Mouse (Mus musculus) mouse trophoblast stem cell (cell line): ENCODE measurements around the gene Dohh.

Experiments
- in situ Hi-C, 2 experiments: fragments of 300-500 bp; cut with MseI, MboI; formaldehyde crosslinking; loops; 2 replicates in 1 of 2; 3 replicates in 1 of 2; pipeline ENCODE4 v1.15.1; 2025

The Dohh gene

GRCm38 (mm10) chr10:81383802-81384604 lies at the start of gene Dohh, which contains the start of gene Gm48551:
TSS of gene Dohh (plus strand) at chr10:81384428.
TSS of gene Gm48551 (plus strand) at chr10:81384466.
- in situ Hi-C loops: no loop called here

- in situ Hi-C loops: no loop called here
These were observed 48.6 kb upstream of the Dohh start for GRCm38 (mm10) chr10:81335393-81336340.

DNA sequence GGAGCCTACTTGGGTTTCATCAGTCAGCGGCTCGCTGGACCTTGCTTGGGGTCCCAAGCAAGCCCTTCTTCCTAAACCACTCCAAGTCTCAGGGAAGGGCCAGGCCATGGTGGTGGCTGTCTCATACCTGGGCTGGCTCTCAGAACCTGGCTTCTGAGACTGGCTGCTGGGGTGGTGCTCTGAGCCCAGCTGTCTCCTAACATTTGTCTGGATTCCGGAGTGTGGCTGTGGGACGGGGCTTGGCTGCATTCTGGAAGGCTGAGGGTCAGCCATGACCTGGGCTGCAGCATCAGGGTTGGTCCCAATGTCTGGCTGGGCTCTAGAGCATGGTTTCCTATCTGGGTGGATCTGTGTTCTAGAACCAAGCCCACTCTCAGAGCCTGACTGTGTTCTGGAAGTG lies 47.7 kb upstream of the Dohh start:
- in situ Hi-C loops: no loop called here

- in situ Hi-C loops: loop anchor here (5.0 kb wide), 1 partner anchor 53 kb away; no protein-coding TSS in a partner anchor
These were observed 43.5 kb upstream of the Dohh start for GRCm38 (mm10) chr10:81340551-81341332.

- in situ Hi-C loops: loop anchor here (5.0 kb wide), 1 partner anchor 54 kb away; no protein-coding TSS in a partner anchor
These were observed 42.8 kb upstream of the Dohh start for GRCm38 (mm10) chr10:81341333-81341949.

- in situ Hi-C loops: loop anchor here (5.0 kb wide), 1 partner anchor 56 kb away; no protein-coding TSS in a partner anchor
These were observed 41.3 kb upstream of the Dohh start, which contains the start of gene Gipc3 for GRCm38 (mm10) chr10:81342686-81343505. TSS of gene Gipc3 (minus strand) at chr10:81343266.

DNA sequence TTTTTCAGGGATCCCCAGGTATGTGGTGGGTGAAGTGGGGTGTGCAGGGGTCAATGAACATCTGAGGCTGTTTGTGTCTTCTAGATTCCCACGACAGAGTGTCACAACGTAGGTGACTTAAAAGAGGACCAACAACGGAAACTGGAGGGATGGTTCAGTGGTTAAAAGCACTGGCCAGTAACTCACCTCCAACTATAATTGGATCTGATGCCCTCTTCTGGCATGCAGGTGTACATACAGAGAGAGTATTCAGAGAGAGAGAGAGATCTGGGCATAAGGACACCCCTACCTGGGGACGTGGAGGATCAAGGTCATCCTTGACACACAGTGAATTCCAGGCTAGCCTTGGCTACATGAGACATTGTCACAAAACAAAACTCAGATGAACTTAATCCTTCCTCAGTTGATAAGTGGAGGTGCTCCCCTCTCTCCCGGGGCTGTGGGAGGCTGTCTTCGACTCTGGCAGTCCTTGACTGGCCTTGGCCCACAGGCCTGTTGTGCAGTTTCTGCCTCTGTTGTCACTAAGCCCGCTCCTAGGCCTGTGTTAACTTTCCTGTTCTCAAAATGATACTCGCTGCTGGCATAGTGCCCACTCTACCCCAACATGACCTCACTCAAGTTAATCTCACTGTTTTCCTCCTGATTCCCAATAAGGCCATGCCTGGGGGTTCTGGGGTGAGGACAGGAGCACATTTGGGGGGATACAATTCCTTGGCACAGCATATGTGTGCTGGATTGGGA lies 39.6 kb upstream of the Dohh start:
- in situ Hi-C loops: loop anchor here (5.0 kb wide), 1 partner anchor 57 kb away; no protein-coding TSS in a partner anchor

DNA sequence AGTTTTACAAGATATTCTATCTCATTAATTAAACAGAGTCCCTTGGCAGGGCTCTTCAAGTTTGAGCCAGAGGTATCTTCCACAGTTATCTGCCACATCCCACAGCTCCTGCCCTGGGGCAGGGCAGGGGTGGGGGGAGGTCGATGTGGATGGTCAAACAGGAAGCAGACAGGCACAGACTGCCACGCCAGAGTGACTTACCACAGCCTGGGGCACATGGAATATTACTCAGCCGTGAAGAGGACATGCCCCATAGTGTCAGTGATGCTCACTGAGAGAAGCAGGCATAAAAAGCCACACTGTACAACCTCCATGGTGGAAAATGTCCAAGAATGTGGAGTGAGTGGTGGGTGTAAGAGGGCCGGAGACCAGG lies 39.1 kb upstream of the Dohh start:
- in situ Hi-C loops: no loop called here

DNA sequence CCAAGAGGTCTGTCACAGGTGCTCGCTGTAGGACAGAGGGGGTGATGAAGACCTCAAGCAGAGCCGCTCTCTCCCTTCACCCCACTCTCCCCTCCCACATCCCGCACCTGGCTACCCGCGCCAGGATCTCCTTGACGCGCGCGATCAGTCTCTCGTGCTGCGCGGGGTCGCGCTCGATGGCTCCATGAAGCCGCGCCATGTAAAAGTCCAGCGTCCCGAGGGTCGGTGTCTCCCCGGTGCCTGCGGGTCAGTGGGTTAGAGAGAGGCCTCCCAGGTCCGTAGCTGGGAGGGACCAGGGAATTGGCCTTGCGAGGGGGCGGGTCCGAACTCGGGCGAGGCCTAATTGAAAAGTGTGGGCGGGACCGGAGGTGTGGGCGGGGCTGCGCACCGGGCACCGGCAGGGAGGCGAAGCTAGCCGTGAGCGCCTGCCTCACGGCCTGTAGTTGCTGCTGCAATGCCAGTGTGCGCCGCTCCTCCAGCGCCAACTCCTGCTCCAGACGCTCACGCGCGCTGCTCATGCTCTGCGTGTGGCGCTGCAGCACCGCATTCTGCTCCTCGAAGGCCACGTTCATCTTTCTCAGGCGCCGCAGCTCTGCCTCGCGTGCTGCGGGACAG lies 37.7 kb upstream of the Dohh start:
- in situ Hi-C loops: no loop called here

DNA sequence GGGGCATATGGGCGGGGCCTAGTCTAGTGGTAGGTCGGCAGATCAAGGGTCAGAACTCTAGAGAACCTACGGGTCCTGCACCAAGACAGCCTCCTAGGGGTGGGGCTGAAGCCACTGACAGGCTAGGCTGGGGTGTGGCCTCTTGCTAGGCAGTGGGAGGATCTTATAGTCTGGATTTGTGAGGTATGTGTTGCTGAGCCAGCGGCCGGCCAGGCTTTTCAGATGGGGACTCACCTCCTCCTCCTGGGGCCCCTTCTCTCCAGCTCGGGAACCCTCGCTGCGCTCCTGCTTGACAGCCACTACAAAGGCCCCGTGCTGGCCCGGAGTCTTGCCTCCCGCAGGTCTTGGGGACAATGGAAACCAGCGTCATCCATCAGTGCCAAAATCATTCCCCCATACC lies 35.1 kb upstream of the Dohh start:
- in situ Hi-C loops: no loop called here

- in situ Hi-C loops: no loop called here
These were observed 34.3 kb upstream of the Dohh start for GRCm38 (mm10) chr10:81349961-81350350.

- in situ Hi-C loops: no loop called here
These were observed 33.7 kb upstream of the Dohh start, which contains the start of gene Hmg20b for GRCm38 (mm10) chr10:81350351-81351063. TSS of gene Hmg20b (minus strand) at chr10:81350480.

DNA sequence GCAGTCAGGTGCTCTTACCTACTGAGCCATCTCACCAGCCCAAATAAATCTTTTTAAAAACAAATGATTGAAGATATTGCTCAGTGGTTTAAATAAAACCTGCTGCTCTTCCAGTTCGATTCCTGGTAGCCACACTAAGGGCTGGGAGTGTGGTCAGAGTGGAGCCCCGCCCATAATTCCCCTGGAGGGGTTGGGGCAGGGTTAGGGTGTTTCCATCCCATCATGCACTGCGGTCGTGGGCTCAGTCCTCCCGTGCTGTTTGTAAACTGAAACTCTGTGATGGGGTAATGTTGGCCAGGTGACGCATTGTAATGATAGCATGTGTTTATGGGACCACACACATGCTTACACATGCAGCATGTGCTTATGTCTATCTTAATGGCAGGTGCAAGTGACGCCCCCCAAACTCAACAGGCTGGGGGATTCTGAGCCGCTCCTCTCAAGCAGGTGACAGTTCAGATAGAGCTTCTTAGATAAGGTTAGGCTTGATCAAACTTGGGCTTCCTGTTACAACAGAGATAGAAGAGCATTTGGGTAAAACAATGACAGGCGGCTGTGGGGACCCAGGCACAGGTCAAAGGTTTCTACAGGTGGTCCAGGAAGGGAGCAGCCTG lies 32.4 kb upstream of the Dohh start:
- in situ Hi-C loops: no loop called here

- in situ Hi-C loops: no loop called here
These were observed 29.3 kb upstream of the Dohh start for GRCm38 (mm10) chr10:81354738-81355477.

- in situ Hi-C loops: no loop called here
These were observed 28.7 kb upstream of the Dohh start for GRCm38 (mm10) chr10:81355533-81355932.

DNA sequence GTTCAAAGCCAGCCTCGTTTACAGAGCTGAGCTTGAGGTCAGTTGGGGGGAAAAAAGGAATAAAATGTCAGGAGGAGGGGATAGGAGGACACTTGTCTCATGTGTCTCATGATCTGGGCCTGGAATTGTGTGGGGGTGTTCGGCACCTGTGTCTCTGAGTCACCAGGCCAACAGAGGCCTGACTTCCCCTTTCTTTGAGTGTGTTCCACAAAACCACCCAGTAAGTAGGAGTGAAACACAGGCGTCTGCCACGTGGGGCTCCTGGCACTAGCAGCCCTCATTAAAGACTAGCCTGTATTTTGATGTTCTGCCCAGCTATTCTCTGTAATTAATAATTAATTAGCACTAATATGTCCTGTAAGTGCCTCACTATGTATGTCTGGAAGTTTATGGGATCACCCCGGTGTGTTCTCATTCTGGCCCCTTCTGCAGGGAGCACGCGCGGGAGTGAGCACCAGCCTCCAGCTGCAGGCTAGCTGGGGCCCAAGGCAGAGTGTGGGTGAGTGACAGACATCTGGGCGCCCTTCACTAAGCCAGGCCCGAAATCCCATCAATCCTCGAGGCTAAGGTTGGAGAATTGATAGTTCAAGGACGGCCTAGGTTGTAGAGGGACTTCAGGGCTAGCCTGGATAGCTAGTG lies 27.8 kb upstream of the Dohh start:
- in situ Hi-C loops: no loop called here
